Mouse (Mus musculus) brown adipose tissue, adult 24 weeks (tissue): Measurements from ENCODE around the gene Armh3. TPM values are rescaled to one million over a fixed set of nuclear protein-coding genes. Genes with fewer than 3 reads are reported as not detected.

Source experiments
- polyA plus RNA-seq: library from polyadenylated mRNA; stranded (reverse); fragments of >200 nt; gene quantifications from 2 replicates; pipeline ENCODE4 v1.2.4, GENCODE M21; 2012; ENCODE audit not compliant: missing spikeins, insufficient read depth, insufficient read length

Armh3 gene
- polyA plus RNA-seq, 1 experiment, result 8.3 TPM

Other genes starting within 250 kb of the Armh3 start
- 26.4 and 35.8 TPM in 2 replicates for gene Npm3, start 248.9 kb downstream of the Armh3 start, polyA plus RNA-seq
- gene Mgea5, start 214.7 kb downstream of the Armh3 start, polyA plus RNA-seq, result 24.6 and 48.1 TPM in 2 replicates
- not detected in 2 replicates for gene Kcnip2, start 182.4 kb downstream of the Armh3 start, polyA plus RNA-seq
- gene Hps6, start 5.0 kb upstream of the Armh3 start, polyA plus RNA-seq, result 1.8 and 2.1 TPM in 2 replicates
- 3.9 and 6.6 TPM in 2 replicates for gene Pprc1, start 46.4 kb upstream of the Armh3 start, polyA plus RNA-seq
- gene Ldb1, start 46.7 kb upstream of the Armh3 start, polyA plus RNA-seq, result 23.9 and 26.5 TPM in 2 replicates
- gene Nolc1, start 77.4 kb upstream of the Armh3 start, polyA plus RNA-seq, result 21.2 and 26.8 TPM in 2 replicates
- 35.1 and 159 TPM in 2 replicates for gene Elovl3, start 133.4 kb upstream of the Armh3 start, polyA plus RNA-seq
- not detected in 2 replicates for gene Pitx3, start 149.8 kb upstream of the Armh3 start, polyA plus RNA-seq
- 21.7 and 24.9 TPM in 2 replicates for gene Gbf1, start 154.0 kb upstream of the Armh3 start, polyA plus RNA-seq